Mouse (Mus musculus): Measurements from ENCODE around the gene Casz1.

The Casz1 gene

DNA sequence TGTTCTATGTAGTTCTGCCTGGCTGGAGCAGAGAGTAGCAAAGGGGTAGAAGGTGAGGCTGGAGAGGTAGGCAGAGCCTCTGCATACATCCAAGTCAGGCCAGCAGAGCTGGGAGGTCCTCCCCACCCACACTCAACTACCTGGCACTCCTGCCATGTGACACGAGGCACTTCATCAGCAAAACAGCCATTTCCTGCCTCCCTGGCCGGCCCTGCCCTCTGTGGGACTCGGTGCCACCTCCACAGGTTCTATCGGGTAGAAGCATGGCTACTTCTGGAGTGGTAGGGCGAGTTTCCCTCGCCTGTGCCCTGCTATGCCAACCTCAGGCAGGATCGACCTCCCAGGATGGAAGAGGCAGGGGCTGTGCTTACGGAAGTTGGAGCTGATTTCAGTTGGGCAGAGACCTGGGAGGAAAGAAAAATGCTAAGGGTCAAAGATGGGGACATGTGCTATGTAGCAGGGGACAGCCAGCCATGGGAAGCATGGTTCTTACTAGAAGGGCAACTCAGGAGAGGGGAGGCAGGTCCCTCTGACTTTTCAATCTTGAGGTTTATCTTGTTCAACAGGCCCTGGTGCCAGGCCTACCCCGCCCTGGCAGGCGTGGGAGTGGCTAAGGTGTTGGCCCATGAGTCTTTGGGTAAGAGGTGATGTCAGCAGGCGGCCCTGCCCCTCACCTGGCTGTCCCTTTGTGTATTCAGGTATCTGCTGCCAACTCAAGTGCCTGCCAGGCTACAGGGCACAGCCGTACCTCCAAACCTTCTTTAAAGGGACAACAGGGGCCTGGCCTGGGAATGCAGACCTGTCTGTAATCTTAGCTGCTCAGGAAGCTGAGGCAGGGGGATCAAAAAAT is 6.5 kb upstream of the Casz1 start:
- DNase-seq (ENCODE audit: low spot score in 2 of 2) = no peak

DNA sequence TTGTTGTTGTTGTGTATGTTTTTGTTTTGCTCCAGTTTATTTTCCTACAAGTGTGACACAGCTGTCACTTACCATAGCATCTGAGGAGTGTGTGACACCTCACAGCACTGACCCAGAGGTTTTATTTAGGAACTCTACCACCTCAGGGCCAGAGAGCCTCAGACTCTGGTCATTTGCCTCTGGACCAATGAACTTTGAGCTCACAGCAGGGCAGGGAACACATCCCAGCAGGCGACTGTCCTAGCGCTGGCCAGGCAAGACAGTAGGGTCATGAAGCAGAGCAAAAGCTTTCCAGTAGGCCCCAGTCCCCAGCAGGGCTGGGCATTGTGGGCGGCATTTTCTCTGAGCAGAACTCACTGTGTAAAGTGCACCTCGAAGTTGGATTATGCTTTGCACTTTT is 1.2 kb upstream of the Casz1 start:
- no peak for DNase-seq (ENCODE audit: low spot score in 2 of 2)

GRCm38 (mm10) chr4:148803636-148804035 is 593 bp upstream of the Casz1 start:
- no peak for DNase-seq (ENCODE audit: low spot score in 2 of 2)

DNA sequence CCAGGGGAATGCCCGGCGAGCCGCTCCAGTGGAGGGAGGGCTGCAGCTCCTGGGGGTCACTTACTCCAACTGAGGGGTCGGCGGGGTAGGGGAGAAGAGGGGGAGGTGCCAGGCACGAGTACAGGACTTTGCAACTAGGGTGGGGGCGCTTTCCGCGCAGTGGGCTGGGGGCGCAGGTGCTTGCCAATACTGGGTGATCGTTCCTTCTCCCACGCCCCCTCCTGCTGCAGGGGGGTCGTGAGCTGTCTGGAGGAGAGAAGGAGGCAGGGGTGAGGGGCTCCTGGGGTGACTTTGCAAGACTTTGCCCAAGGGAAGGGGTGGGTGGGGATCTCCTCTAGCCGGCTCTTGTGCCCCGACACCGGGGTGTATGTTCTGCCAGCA is 541 bp downstream of the Casz1 start:
- DNase-seq (ENCODE audit: low spot score in 2 of 2) = no peak

- DNase-seq (ENCODE audit: low spot score in 2 of 2) = no peak
Measured at GRCm38 (mm10) chr4:148805161-148805810, 1.1 kb downstream of the Casz1 start.

DNA sequence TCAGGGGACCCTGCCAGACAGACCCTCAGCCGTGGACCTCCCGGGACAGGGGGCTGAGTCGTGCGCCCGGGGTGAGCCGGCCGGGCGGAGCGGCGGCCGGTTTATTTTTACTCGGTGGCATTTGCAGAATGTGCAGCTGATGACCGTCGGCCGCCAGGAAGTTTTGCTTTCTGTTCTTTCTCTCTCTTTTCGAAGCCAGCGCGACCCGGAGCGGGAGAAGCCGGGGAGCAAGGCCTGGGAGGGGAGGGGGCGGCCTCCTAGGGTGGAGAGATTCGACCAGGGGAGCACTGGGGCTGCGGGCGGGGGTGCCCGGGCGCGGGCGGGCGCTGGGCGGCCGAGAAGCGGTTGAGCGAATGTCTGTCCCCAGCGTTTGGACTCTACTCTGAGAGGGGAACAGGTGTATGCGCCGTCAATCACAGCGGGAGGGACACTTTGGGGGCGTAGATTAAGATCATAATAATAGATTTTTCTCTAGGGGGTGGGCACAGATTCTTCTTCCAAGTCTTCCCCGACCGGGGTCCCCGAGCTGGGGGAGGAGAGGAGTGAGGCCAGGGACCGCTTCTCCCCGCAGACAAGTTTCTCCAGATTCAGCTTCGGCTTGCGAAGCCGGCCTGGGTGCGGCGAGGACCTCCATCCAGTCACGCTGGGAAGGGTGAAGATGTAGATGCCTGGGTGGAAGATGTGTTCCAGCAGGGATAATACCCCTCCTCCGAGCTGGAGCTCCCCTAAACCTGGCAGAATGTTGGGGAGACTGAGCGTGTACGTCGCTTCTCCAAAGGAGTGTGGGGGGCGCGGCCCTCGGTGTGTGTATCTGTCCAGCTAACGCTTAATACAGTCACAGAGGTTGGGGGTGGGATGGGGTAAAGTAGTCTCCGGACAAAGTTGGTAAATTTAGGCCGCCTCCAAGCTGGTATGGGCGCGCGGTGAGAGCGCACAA is 1.9 kb downstream of the Casz1 start:
- DNase-seq (ENCODE audit: low spot score in 2 of 2) = no peak

DNA sequence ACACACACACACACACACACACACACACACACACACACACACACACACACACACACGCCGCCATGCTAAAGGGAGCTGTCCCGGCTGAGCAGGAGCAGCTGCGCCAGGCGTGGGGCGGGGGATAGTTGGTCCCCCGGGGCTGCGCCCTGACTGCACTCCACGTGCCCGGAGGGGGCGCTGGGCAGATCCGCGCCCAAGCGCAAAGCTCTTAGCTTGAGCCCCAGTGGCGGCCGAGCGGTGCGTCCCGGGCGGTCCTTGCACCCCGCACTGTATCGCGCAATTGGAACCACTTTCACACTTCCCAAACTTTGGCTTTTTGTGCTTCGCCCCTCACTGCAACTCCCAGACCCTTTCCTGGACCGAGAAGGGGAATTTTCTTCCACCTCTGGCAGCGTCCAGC is 2.6 kb downstream of the Casz1 start:
- no peak for DNase-seq (ENCODE audit: low spot score in 2 of 2)

DNA sequence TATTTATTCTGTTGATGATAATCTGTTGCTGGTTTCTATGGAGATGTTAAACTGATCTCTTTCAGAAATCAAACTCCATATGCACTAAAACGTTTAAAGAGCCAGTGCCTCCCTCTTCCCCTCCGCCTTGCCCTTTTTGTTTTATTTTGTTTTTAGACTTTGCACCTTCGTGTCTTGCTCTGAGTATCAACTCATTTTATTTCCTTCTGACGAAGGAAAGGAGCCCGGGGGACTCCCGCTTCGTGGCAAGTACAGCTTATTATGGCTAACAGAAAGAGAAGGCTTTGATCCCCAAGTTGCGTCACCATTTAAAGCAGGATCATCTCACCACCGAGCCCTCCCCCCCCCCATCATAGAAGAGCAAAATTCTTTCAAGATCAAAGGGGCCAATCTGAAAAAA is 3.2 kb downstream of the Casz1 start:
- no peak for DNase-seq (ENCODE audit: low spot score in 2 of 2)

DNA sequence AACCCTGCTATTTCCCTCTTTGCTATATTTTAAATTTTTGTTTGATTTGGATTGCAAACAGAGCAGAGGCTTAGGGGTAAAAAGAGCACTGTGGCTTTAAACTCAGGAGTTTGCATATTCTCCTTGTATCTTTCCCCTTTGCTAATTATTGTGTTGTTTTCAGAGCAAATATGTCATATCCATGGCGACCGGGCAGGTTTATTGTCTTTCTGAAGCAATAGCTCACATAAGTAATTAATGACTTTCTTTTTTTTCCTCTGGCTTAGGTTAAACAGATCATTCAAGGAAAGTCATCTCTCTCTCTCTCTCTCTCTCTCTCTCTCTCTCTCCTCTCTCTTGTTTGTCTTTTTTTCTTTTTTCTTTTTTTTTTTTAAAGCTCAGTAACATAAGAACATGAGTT is 4.6 kb downstream of the Casz1 start:
- no peak for DNase-seq (ENCODE audit: low spot score in 2 of 2)

- DNase-seq (ENCODE audit: low spot score in 2 of 2) = no peak
Measured at GRCm38 (mm10) chr4:148810706-148811105, 6.5 kb downstream of the Casz1 start.

DNA sequence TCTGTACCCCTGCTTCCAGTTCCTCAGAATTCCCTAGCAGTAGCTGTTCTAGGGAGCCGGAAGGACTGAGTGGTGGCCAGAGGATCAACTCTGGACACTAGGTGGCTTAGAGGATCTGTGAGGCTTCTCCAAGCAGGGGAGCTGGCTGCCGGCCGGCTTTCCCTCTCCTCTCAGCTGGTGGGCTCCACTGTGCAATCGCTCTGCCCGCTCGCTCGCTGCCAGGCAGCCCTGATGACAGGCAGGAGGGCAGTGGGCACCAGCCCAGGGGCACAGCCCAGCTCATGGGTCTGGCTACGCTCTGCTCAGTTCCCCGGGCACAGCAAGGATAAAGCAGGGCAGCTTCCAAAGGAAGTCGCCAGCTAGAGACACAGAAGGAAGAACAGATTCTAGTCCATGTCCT is 7.7 kb downstream of the Casz1 start:
- peak in 1 of 2 experiments; percentile 37 for DNase-seq (ENCODE audit: low spot score in 2 of 2)

- no peak for DNase-seq (ENCODE audit: low spot score in 2 of 2)
Measured at GRCm38 (mm10) chr4:148813247-148813646, 9.0 kb downstream of the Casz1 start.

- DNase-seq (ENCODE audit: low spot score in 2 of 2) = no peak
Measured at GRCm38 (mm10) chr4:148816556-148816955, 12.3 kb downstream of the Casz1 start.

DNA sequence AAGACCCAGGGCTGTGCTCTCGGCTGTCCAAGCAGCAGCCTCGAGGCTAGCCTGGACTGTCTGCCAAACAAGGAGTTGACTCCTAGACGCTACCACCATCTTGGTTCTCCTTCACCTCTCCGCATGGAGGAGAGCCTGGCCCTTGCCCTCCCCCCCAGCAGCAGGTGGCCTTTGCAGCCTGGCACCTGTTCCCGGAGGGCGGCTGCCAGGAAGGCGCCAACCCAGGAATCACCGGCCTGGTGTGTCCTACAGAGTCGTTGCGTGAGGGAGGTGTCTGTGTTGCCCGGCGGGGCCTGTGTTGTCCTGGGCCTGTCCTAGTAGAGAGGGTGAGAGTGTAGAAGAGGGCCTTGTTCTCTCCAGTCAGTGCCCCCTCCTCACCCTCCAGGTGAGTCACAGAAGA is 13.9 kb downstream of the Casz1 start:
- DNase-seq (ENCODE audit: low spot score in 2 of 2) = no peak

GRCm38 (mm10) chr4:148820171-148820570 is 15.9 kb downstream of the Casz1 start:
- no peak for DNase-seq (ENCODE audit: low spot score in 2 of 2)

- no peak for DNase-seq (ENCODE audit: low spot score in 2 of 2)
Measured at GRCm38 (mm10) chr4:148823281-148823680, 19.1 kb downstream of the Casz1 start.

GRCm38 (mm10) chr4:148830350-148830749 is 26.1 kb downstream of the Casz1 start:
- no peak for DNase-seq (ENCODE audit: low spot score in 2 of 2)

DNA sequence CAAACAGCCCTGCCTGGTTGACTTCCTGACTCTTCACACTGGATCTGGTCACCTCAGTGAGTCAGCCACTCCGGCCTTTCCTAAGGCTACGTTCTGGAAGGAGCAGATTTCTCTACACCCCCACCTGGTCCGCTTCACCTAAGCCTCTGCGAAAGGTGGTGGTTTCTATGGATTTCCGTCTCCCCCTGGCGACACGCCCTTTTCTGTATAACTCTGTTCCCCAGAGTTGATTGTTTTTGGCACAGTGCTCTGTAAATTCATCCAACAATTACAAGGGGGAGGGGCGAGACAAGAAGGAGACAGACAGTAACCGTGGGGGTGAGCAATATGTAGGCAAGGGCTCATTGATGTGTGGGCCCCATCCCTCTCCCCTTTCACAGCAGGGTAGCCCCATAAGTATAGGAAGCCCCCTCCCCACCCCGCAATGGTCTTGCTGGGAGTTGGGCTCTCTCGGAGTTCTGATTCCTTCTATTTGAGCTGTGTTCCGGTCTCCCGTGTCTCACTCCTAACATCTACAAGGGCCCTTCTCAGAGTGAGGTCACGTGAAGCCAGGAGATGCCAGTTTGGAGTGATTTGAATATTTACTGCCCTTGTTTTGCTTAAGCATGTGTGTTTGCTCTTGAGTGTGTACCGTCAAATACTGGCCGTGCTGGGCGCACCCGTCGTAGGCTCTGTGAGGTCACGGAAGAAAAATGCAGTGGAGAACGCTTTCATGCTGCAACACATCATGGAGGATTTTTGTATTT is 29.2 kb downstream of the Casz1 start:
- no peak for DNase-seq (ENCODE audit: low spot score in 2 of 2)

DNA sequence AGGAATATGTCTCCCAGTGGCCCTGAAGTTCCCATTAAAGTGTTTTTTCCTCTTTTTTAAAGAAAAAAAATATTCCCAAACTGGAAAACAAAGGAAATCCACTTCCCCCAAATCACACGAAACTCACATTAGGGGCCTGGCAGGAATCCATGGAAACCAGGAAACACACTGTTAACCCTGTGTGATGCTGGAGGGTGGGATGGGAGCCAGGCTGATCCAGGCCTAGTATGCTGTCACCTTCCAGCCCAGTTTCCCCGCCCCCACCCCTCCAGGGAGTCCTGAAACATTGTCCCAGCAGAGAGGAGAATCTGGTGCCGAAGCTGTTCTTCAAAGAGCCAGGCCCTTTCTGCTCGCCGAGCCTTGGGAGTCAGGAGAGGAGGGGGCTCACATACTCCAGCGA is 32.2 kb downstream of the Casz1 start:
- no peak for DNase-seq (ENCODE audit: low spot score in 2 of 2)

DNA sequence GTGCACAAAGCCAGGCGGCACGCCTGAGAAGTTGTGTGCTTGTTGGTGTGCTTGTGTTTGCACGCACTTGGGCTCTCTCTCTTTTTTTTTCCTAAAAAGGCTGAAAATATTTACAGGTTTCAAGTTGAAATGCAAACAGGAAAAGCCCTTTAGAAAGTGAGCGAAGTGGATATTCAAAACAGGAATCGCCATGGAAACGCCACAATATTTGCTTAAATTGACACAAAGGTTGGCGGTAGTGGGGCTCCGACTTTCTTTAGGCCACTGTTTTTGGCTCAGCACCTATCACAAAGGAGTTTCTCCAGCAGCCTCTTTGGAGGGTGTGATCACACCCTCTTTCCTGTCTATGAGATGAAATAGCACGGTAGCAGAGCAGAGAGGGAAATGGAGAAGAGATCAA is 32.8 kb downstream of the Casz1 start:
- no peak for DNase-seq (ENCODE audit: low spot score in 2 of 2)

- DNase-seq (ENCODE audit: low spot score in 2 of 2) = no peak
Measured at GRCm38 (mm10) chr4:148837644-148838043, 33.4 kb downstream of the Casz1 start.

- no peak for DNase-seq (ENCODE audit: low spot score in 2 of 2)
Measured at GRCm38 (mm10) chr4:148842302-148842701, 38.1 kb downstream of the Casz1 start.
